Mouse (Mus musculus) lung, postnatal 14 days (tissue): ENCODE measurements around the gene Foxn1.
A peak's percentile ranks its signal among the peaks of the same experiment; 100 is the strongest.

Experiments
- DNase-seq: peaks from one replicate; pipeline ENCODE4 v3.0.0; 2021

Gene Foxn1

GRCm38 (mm10) chr11:78399680-78400079 is 13.3 kb upstream of the Foxn1 start:
- peak; percentile 84 for DNase-seq

- DNase-seq: no peak
Observed at GRCm38 (mm10) chr11:78398212-78398611, 11.9 kb upstream of the Foxn1 start.

DNA sequence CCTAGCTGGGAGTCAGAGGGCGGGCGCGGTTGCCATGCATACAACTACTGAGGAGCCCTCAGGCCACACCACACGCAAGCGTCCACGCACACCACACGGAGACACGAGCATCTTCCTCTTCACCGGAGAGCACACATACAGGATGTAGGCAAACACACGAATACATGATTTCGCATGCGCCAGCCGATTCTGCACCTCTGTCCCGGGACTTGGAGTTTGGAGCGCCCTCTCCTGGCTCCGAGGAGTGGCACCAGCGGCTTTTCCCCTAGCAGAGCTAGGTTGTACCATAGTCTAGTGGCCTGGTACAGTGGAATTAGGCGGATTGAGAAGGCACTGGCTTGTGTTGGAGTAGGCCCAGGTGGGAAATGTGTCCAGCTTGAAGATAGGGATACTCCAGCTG is 11.0 kb upstream of the Foxn1 start:
- DNase-seq: peak; percentile 80

DNA sequence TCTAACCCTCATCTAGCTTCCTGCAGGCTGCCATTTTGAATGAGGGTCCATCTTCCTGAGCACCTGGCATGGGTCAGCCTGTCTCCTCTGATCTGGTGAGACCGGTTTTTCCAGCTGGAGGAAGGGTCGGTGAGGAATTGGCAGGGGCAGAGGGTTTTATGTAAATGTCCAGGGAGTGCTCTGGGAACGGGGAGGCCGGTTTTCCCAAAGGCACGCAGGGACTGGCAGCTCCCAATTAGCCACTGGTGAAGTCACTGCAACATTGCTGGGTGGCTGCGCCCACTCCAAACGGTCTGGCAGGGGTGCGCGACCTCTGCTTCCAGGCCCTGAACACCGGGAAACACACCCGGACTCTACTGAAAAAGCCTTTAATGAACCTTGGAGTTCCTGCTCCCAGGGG is 10.6 kb upstream of the Foxn1 start:
- DNase-seq: peak; percentile 21

DNA sequence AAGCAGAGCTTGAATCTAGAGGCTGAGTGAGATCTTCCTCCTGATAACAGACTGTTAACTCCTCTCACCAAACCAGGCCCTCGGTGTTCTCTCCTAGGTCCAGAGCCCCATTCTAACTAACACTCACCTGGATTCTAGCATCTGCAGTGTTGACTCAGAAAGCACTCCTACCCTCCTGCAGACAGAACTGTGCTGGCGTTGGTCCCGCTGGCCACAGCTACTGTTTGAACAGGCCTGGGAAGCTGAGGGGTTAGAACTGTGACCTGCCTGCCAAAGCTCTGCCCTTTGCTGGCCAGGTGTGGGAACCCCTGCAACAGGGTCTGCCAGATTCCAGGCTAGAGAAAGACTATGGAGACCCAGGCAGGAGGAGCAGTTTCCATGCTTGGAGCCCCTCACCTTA is 6.4 kb upstream of the Foxn1 start:
- peak; percentile 78 for DNase-seq

DNA sequence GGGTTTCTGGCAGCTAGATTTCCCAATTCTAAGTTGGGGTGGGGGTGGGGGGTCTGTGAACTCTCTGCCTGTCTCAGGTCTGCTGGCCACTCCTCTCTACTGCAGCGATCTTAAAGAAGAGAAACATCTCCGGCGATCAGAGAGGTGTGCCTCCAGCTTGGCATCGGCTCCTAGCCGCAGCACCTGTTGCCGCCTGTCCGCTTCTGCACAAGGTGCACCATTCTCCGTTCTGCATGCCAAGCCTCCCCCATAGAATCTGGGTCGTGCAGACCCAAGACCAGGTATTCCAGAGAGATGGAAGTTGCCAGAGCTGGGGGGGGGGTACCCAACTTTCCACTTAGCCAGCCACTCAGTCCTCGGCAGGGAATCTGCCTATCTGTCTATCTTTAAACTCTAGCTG is 582 bp downstream of the Foxn1 start:
- no peak for DNase-seq

GRCm38 (mm10) chr11:78382701-78383100 is 3.7 kb downstream of the Foxn1 start:
- DNase-seq: no peak

GRCm38 (mm10) chr11:78382286-78382685 is 4.1 kb downstream of the Foxn1 start:
- no peak for DNase-seq

DNA sequence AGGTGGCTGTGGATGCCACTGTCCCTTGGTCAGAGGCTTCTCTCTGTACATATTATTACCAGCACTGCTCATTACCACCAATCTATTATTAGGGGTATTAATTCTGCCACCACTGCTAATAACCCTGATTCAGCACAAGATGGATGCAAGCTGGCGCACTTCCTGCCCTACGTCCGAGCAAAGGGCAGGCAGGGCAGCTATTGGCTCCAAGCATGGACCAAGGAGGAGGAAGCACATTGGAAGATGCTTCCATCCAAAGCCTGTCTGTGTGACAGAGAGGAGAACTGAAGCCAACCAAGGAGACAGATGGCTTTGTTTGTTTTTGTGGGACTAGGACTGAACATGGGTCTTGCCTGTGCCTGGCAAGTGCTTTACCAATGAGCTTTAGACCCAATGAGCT is 5.4 kb downstream of the Foxn1 start:
- no peak for DNase-seq

DNA sequence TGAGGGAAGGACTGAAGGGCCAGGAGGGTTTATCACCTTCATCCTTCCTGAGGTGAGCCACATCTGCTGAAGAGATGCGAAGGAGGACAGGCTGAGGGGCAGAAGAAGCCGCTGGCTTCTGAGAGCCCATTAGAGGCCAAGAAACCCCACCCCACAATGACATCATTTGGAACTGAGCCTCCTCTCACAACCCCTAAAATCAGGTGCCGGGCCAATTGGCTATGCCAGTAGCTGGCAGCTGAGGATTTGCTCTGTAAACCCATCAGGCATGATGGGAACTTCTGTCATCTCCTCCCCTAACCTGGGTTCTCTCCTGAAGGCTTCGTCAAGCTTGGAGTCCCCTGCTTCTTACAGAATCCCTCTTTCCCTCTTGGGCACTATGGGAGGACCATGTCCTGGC is 6.0 kb downstream of the Foxn1 start:
- no peak for DNase-seq

DNA sequence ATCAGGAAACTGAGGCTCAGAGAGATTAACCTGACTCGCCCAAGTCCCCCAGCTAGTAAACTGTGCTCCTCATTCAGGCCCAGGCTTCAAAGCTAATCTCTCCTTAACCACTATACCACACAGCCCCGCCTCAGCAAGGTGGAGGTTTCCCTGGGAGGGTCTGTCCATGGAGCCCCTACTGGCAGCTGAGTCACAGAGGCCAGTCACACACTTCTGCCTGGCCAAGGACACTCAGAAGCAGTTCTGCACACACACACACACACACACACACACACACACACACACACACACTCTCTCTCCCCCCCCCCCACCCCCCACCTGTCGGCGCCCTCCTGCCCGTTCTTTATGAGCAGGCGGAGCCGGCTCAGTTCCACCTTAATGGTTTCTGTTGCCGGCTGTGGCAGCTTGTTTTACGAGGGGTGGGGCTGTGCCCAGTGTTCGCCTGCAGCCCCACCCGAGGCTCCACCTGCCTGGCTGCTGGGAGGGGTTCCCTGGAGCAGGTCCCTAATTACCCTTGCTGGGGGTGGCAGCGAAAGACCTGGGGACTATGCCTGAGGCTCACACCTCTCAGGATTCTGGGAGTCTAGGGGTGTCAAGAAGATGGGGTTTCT is 8.7 kb downstream of the Foxn1 start:
- DNase-seq: no peak

- DNase-seq: no peak
Observed at GRCm38 (mm10) chr11:78374147-78374546, 12.2 kb downstream of the Foxn1 start.

- DNase-seq: peak; percentile 25
Observed at GRCm38 (mm10) chr11:78372610-78373009, 13.7 kb downstream of the Foxn1 start.

GRCm38 (mm10) chr11:78372166-78372565 is 14.2 kb downstream of the Foxn1 start:
- no peak for DNase-seq

GRCm38 (mm10) chr11:78371711-78372110 is 14.6 kb downstream of the Foxn1 start:
- DNase-seq: no peak

DNA sequence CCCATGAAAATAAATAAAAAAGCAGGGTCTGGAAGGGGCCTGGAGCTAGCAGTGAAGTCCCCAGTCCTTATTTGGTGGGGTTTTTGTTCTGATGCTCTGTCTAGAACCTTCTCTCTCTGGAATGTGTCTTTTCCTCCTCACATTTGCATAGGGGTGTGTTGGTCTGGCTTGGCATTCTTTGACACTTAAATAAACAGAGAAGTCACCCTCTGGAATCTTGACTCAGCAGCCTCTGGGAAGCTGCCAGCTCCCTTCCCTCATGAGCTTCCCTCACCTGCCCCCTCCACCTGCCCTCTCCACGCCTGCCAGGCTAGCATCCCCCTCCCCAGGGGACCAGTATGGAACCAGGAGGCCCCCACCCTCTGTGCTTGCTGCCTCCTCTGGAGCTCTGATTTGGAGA is 16.0 kb downstream of the Foxn1 start:
- peak; percentile 57 for DNase-seq

DNA sequence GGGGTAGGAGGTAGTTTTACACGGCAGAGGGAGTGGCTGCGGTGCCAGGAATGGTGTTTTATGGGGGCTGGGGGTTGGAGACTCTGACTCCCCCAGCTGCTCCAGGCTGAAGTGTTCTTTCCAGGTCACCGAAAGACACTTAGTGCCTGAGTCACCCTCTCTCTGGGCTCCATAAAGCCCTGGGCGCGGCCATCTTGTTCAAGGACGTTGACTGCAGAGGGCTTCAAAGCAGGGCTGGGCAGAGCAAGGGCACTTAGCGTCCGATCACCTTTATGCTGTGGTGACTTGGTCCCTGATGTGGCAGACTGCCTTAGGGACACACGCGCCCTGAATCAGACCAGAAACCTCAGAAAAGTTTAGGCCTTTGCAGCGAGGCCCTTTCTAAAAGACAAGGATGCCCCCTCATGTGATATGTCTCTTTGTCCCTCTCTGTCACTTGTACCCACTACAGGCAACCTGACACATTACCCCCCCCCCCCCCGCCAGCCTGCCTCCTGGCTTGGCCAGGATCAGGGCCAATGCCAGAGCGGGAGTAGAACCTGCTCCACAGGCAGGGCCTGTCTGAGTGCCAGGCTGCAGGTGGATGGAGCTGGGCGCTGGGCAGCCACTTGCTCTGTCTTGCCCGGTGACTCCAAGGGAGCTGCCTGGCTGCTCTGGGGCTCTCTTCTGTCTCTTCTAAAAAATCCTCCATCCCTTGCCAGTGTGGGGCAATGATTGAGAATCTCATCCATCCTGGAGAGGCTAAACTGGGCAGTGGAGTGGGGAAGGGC is 18.7 kb downstream of the Foxn1 start:
- DNase-seq: no peak

GRCm38 (mm10) chr11:78364103-78364502 is 22.3 kb downstream of the Foxn1 start:
- DNase-seq: no peak

GRCm38 (mm10) chr11:78363309-78364007 is 22.9 kb downstream of the Foxn1 start:
- DNase-seq: no peak

- no peak for DNase-seq
Observed at GRCm38 (mm10) chr11:78360789-78361131, 25.6 kb downstream of the Foxn1 start.

GRCm38 (mm10) chr11:78360125-78360788 is 26.1 kb downstream of the Foxn1 start:
- peak; percentile 88 for DNase-seq

DNA sequence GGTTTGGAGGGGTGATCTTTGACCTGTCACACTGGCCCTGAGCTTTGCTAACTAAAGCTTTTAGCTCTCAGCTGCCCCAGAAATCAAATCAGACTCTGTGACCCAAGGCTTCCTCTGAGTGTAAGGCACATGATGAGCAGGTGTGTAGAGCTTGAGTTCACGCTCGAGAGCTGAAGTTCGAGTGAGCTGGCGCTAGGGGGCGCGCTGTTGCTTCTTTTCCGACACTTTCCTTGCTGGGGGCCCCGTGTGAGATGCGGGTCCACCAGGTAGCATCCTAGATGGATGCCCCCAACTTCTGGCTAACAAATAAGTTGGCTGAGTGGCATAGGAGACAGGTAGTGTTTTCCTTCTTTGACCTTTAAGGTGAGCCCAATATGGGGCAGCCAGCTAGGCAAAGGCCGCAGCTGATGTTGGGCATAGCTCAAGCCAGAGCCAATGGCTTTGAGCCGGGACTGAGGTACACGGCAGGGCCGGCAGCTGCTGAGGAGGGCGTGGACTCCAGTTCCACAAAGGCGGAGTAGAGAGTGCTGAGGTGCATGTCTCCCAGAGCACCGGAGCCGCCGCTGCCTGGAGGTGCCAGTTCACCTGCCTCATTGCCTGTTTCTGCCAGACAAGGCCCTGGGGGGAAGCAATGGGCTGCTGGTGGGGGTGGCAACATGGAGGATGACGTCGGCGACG is 27.9 kb downstream of the Foxn1 start:
- peak; percentile 48 for DNase-seq
